Mouse (Mus musculus) midbrain, embryonic 13.5 days (tissue): ENCODE results near the gene Echs1. TPM values are rescaled to one million over a fixed set of nuclear protein-coding genes. Genes with fewer than 3 reads are reported as not detected.
"Not testable (repeated sequence)": the region's sequence is repeated elsewhere in the genome, so short reads cannot be mapped to it uniquely, and the experiment has no call there.

ENCODE experiments used
- ATAC-seq: fragments of 200-750 bp; cut with Nextera tagmentation; 2 replicates; pipeline ENCODE4 v1.8.0; 2017; ENCODE audit warnings: mild to moderate bottlenecking, moderate TSS enrichment, moderate library complexity
- H3K27ac ChIP-seq: fragments of 300-500 bp; sonication (generic); 2 replicates; pipeline ENCODE4 v1.5.1; 2015; ENCODE audit warnings: inconsistent platforms, mild to moderate bottlenecking, moderate library complexity
- H3K27me3 ChIP-seq: fragments of 300-500 bp; sonication (generic); 2 replicates; pipeline ENCODE4 v1.6.1; 2015; ENCODE audit warnings: mild to moderate bottlenecking, inconsistent platforms
- H3K36me3 ChIP-seq: fragments of 300-500 bp; sonication (generic); 2 replicates; pipeline ENCODE4 v1.6.1; 2015; ENCODE audit warnings: mild to moderate bottlenecking, inconsistent platforms
- H3K4me1 ChIP-seq: fragments of 300-500 bp; sonication (generic); replicated peaks from 2 replicates; pipeline ENCODE4 v1.6.1; 2015; ENCODE audit warnings: inconsistent platforms
- H3K4me2 ChIP-seq: fragments of 300-500 bp; sonication (generic); replicated peaks from 2 replicates; pipeline ENCODE4 v1.6.1; 2015; ENCODE audit warnings: moderate library complexity, mild to moderate bottlenecking, inconsistent platforms
- H3K4me3 ChIP-seq: fragments of 300-500 bp; sonication (generic); replicated peaks from 2 replicates; pipeline ENCODE4 v1.5.1; 2015; ENCODE audit warnings: mild to moderate bottlenecking, inconsistent platforms
- H3K9ac ChIP-seq: fragments of 300-500 bp; sonication (generic); replicated peaks from 2 replicates; pipeline ENCODE4 v1.6.1; 2015; ENCODE audit warnings: mild to moderate bottlenecking, inconsistent platforms
- H3K9me3 ChIP-seq: fragments of 300-500 bp; sonication (generic); 2 replicates; pipeline ENCODE4 v1.6.1; 2016; ENCODE audit warnings: mild to moderate bottlenecking, inconsistent platforms
- WGBS: fragments of 180-500 bp; shearing (Covaris S2); methylation state at CpG from one replicate; pipeline ENCODE4 v1.1.7; 2015; 5-methylcytosine and 5-hydroxymethylcytosine counted together
- polyA plus RNA-seq: library from polyadenylated mRNA; unstranded; fragments of >200 nt; fragmentation: Nextera tagmentation; extraction: Ambion mirVana; gene quantifications from 2 replicates; pipeline ENCODE4 v1.2.1, GENCODE M21; 2015

The Echs1 gene
- polyA plus RNA-seq, 1 experiment from 2014 or later = 133 TPM

- H3K27me3 ChIP-seq, H3K4me3 ChIP-seq, H3K9ac ChIP-seq, H3K4me2 ChIP-seq, H3K4me1 ChIP-seq, H3K27ac ChIP-seq, H3K36me3 ChIP-seq, H3K9me3 ChIP-seq, ATAC-seq: not testable (repeated sequence)
- 88% methylated on average over 7 of the region's 7 CpGs for WGBS
Observed at GRCm38 (mm10) chr7:140134033-140134432, 17.8 kb upstream of the Echs1 start.

- not testable (repeated sequence) for H3K27me3 ChIP-seq, H3K9me3 ChIP-seq, H3K36me3 ChIP-seq, ATAC-seq, H3K4me3 ChIP-seq, H3K4me1 ChIP-seq, H3K4me2 ChIP-seq, H3K27ac ChIP-seq, H3K9ac ChIP-seq
- 95% methylated on average over 7 of the region's 7 CpGs for whole genome bisulfite sequencing
Observed at GRCm38 (mm10) chr7:140132184-140132583, 15.9 kb upstream of the Echs1 start.

- no peak overlapping the region for H3K4me3 ChIP-seq
- 87% methylated on average over 2 of the region's 2 CpGs for WGBS
Observed at GRCm38 (mm10) chr7:140127911-140128310, 11.6 kb upstream of the Echs1 start.

GRCm38 (mm10) chr7:140126934-140127333, 10.7 kb upstream of the Echs1 start:
- H3K4me3 ChIP-seq = no peak overlapping the region
- WGBS = 88% methylated on average over 3 of the region's 3 CpGs
- peaks cover 13% of the 10 kb centered on the region for H3K4me1 ChIP-seq
- H3K4me2 ChIP-seq = no peak overlapping the region
- no peaks in the 10 kb centered on the region for H3K27me3 ChIP-seq
- H3K27ac ChIP-seq = no peak overlapping the region
- no peaks in the 10 kb centered on the region for H3K9me3 ChIP-seq
- no peak for ATAC-seq
- H3K36me3 ChIP-seq = no peaks in the 10 kb centered on the region
- H3K9ac ChIP-seq = no peak overlapping the region

More at GRCm38 (mm10) chr7:140127911-140128310, 11.6 kb upstream of the Echs1 start:
- H3K27me3 ChIP-seq = no peaks in the 10 kb centered on the region
- no peaks in the 10 kb centered on the region for H3K36me3 ChIP-seq
- peaks cover 13% of the 10 kb centered on the region for H3K4me1 ChIP-seq
- no peak overlapping the region for H3K9ac ChIP-seq
- H3K4me2 ChIP-seq = no peak overlapping the region
- no peaks in the 10 kb centered on the region for H3K9me3 ChIP-seq
- ATAC-seq = no peak
- no peak overlapping the region for H3K27ac ChIP-seq

- Histone ChIP-seq H3K4me2 (peak overlapping the region; percentile 86), H3K27ac (no peak overlapping the region), H3K4me1 (peaks cover 13% of the 10 kb centered on the region), H3K27me3 (peaks cover 3% of the 10 kb centered on the region; the same call in 1 of the 2 replicates), H3K4me3 (peak overlapping the region; percentile 66), H3K36me3 (no peaks in the 10 kb centered on the region), H3K9ac (peak overlapping the region; percentile 80), H3K9me3 (no peaks in the 10 kb centered on the region)
- ATAC-seq = no peak; the same call in 1 of the 2 replicates
- 7% methylated on average over 5 of the region's 5 CpGs for WGBS
Observed at GRCm38 (mm10) chr7:140126022-140126350, 9.7 kb upstream of the Echs1 start.

- 2% methylated on average over 40 of the region's 40 CpGs for WGBS
- ATAC-seq = peak; percentile 94
- Histone ChIP-seq H3K27me3 (peaks cover 3% of the 10 kb centered on the region; the same call in 1 of the 2 replicates), H3K36me3 (no peaks in the 10 kb centered on the region), H3K4me1 (peaks cover 13% of the 10 kb centered on the region), H3K4me3 (peak overlapping the region; percentile 66), H3K27ac (0 out of 2 replicates have a peak overlapping the region, but pooled peaks have one; percentile 17), H3K9me3 (no peaks in the 10 kb centered on the region), H3K4me2 (peak overlapping the region; percentile 86), H3K9ac (peak overlapping the region; percentile 80)
Observed at GRCm38 (mm10) chr7:140125278-140126021, 9.2 kb upstream of the Echs1 start.

GRCm38 (mm10) chr7:140124382-140124781, 8.1 kb upstream of the Echs1 start:
- Histone ChIP-seq H3K9me3 (no peaks in the 10 kb centered on the region), H3K9ac (no peak overlapping the region), H3K4me1 (peaks cover 13% of the 10 kb centered on the region), H3K27ac (no peak overlapping the region), H3K4me3 (no peak overlapping the region), H3K36me3 (no peaks in the 10 kb centered on the region), H3K27me3 (peaks cover 3% of the 10 kb centered on the region; the same call in 1 of the 2 replicates), H3K4me2 (no peak overlapping the region)
- ATAC-seq = no peak
- 98% methylated on average over 1 of the region's 1 CpGs for WGBS

GRCm38 (mm10) chr7:140122765-140123164, 6.5 kb upstream of the Echs1 start:
- Histone ChIP-seq H3K4me2 (no peak overlapping the region), H3K36me3 (no peaks in the 10 kb centered on the region), H3K9ac (no peak overlapping the region), H3K4me3 (no peak overlapping the region), H3K27me3 (peaks cover 3% of the 10 kb centered on the region; the same call in 1 of the 2 replicates), H3K27ac (no peak overlapping the region), H3K4me1 (peaks cover 13% of the 10 kb centered on the region), H3K9me3 (no peaks in the 10 kb centered on the region)
- WGBS = 36% methylated on average over 4 of the region's 4 CpGs
- no peak for ATAC-seq

- Histone ChIP-seq H3K9ac (no peak overlapping the region), H3K4me2 (no peak overlapping the region), H3K27ac (no peak overlapping the region), H3K4me3 (no peak overlapping the region), H3K27me3 (peaks cover 3% of the 10 kb centered on the region; the same call in 1 of the 2 replicates), H3K9me3 (no peaks in the 10 kb centered on the region), H3K36me3 (no peaks in the 10 kb centered on the region), H3K4me1 (peaks cover 17% of the 10 kb centered on the region)
- ATAC-seq = no peak
- WGBS = 74% methylated on average over 13 of the region's 13 CpGs
Observed at GRCm38 (mm10) chr7:140121338-140121910, 5.1 kb upstream of the Echs1 start.

- Histone ChIP-seq H3K9ac (no peak overlapping the region), H3K4me1 (peaks cover 16% of the 10 kb centered on the region), H3K4me3 (no peak overlapping the region), H3K4me2 (no peak overlapping the region), H3K9me3 (no peaks in the 10 kb centered on the region), H3K27me3 (peaks cover 3% of the 10 kb centered on the region; the same call in 1 of the 2 replicates), H3K36me3 (no peaks in the 10 kb centered on the region), H3K27ac (no peak overlapping the region)
- 92% methylated on average over 2 of the region's 2 CpGs for WGBS
- no peak for ATAC-seq
Observed at GRCm38 (mm10) chr7:140120484-140120883, 4.2 kb upstream of the Echs1 start.

GRCm38 (mm10) chr7:140115583-140116328, 520 bp downstream of the Echs1 start, which contains the start of gene Paox:
Gene Paox, plus strand, starts transcription at chr7:140115799.
- Histone ChIP-seq H3K4me1 (peaks cover 17% of the 10 kb centered on the region), H3K27ac (peak within 1 kb of the TSS; percentile 80), H3K36me3 (peaks cover 22% of the 10 kb centered on the region), H3K9ac (peak within 1 kb of the TSS; percentile 86), H3K4me3 (peak within 1 kb of the TSS; percentile 83), H3K27me3 (no peaks in the 10 kb centered on the region), H3K4me2 (peak within 1 kb of the TSS; percentile 90), H3K9me3 (no peaks in the 10 kb centered on the region)
- ATAC-seq = peak; percentile 79
- WGBS = 3% methylated on average over 23 of the region's 23 CpGs

GRCm38 (mm10) chr7:140111943-140112342, 4.3 kb downstream of the Echs1 start:
- Histone ChIP-seq H3K9ac (no peak overlapping the region), H3K4me1 (peaks cover 14% of the 10 kb centered on the region), H3K27me3 (no peaks in the 10 kb centered on the region), H3K9me3 (no peaks in the 10 kb centered on the region), H3K36me3 (peaks cover 60% of the 10 kb centered on the region), H3K4me3 (no peak overlapping the region), H3K27ac (no peak overlapping the region), H3K4me2 (no peak overlapping the region)
- WGBS = 74% methylated on average over 3 of the region's 3 CpGs
- no peak for ATAC-seq
